Mouse (Mus musculus): ENCODE data around the gene G6pc. TPM values are rescaled to one million over a fixed set of nuclear protein-coding genes. Genes with fewer than 3 reads are reported as not detected.
A peak's percentile ranks its signal among the peaks of the same experiment; 100 is the strongest.
"Not testable (repeated sequence)": the region's sequence is repeated elsewhere in the genome, so short reads cannot be mapped to it uniquely, and the experiment has no call there.

G6pc gene
- not detected in 2 replicates for polyA plus RNA-seq (2014; fragmentation: Nextera tagmentation; extraction: Ambion mirVana)

DNA sequence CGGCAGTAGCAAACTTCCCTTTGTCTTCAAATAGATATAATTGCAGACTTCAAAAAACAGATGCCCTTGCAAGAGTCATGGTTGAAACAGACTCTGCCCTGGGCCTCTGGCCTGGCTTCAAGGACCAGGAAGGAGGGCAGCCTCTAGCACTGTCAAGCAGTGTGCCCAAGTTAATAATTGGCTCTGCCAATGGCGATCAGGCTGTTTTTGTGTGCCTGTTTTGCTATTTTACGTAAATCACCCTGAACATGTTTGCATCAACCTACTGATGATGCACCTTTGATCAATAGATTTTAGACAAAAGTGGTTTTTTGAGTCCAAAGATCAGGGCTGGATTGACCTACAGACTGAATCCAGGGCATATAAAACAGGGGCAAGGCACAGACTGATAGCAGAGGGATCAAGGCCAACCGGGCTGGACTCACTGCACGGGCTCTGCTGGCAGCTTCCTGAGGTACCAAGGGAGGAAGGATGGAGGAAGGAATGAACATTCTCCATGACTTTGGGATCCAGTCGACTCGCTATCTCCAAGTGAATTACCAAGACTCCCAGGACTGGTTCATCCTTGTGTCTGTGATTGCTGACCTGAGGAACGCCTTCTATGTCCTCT lies at the start of gene G6pc:
TSS of gene G6pc (plus strand) at position 236 of the 610 bp plus-strand sequence.
- Histone ChIP-seq H3K4me3 (ENCODE audit: low read depth, low read length) (no peak within 1 kb of the TSS), H3K9me3 (ENCODE audit: control insufficient read depth, low read length) (no peaks in the 10 kb centered on the region), H3K4me1 (replicated peaks; ENCODE audit: control insufficient read depth, insufficient read depth, low read length) (peaks cover 4% of the 10 kb centered on the region; the same call in 1 of the 2 replicates), H3K9ac (ENCODE audit: low read depth, low read length) (no peak within 1 kb of the TSS), H3K27ac (ENCODE audit: low read depth, low read length) (no peak within 1 kb of the TSS), H3K36me3 (ENCODE audit: control insufficient read depth, insufficient read depth, low read length) (no peaks in the 10 kb centered on the region), H3K4me2 (no peak within 1 kb of the TSS), H3K27me3 (replicated peaks; ENCODE audit: control insufficient read depth, insufficient read depth, low read length) (no peaks in the 10 kb centered on the region)
- 81% methylated on average over 8 of the region's 8 CpGs for WGBS
- ATAC-seq (replicated peaks; ENCODE audit: low FRiP score) = no peak
- no peak for DNase-seq (ENCODE audit: low spot score)

DNA sequence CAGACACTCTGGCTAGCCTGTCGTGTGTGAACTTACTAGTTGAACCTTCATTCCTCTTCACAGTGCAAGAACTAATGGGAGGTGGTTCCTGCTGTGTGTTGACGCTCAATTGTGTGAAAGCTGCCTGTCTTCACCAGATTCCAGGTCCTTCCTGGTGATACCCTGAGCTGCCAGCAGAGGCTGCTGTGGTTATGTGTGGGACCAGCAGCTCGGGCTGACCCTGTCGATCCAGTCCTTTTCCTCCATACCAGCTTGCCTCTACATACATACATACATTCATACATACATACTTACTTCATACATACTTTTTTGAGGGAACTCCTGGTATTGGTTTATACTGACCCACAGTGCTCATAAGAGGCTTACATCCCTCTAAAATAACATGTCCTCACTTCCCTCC lies 43.8 kb upstream of the G6pc start:
- H3K4me2 ChIP-seq = no peak overlapping the region
- H3K9me3 ChIP-seq (ENCODE audit: control insufficient read depth, low read length) = no peaks in the 10 kb centered on the region
- WGBS = 43% methylated on average over 4 of the region's 4 CpGs
- no peaks in the 10 kb centered on the region for H3K4me1 ChIP-seq (replicated peaks; ENCODE audit: control insufficient read depth, insufficient read depth, low read length)
- H3K4me3 ChIP-seq (ENCODE audit: low read depth, low read length) = no peak overlapping the region
- DNase-seq (ENCODE audit: low spot score) (peak; percentile 63), ATAC-seq (replicated peaks; ENCODE audit: low FRiP score) (peak; percentile 50)
- H3K27me3 ChIP-seq (replicated peaks; ENCODE audit: control insufficient read depth, insufficient read depth, low read length) = no peaks in the 10 kb centered on the region
- H3K27ac ChIP-seq (ENCODE audit: low read depth, low read length) = no peak overlapping the region
- H3K36me3 ChIP-seq (ENCODE audit: control insufficient read depth, insufficient read depth, low read length) = peaks cover 63% of the 10 kb centered on the region
- no peak overlapping the region for H3K9ac ChIP-seq (ENCODE audit: low read depth, low read length)

DNA sequence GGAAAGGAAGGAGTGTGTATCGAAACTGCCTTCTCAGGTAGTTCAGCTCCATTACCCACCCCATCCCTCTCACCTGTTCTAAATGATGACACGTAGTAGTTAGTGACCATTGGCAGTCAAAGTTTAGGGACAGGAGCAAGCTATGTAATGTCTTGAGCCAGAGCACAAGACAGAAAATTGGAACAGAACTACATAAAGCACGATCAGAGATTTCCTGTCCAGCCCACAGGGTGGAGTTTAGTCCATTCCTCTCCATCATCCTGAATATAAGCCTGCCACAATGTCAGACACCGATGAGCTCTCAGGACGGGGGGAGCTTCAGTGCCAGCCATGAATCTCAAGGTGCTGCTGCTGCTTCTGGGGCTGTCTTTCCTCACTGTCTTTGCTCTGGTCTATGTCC lies 42.6 kb upstream of the G6pc start, which contains the start of gene Aoc2:
TSS of gene Aoc2 (plus strand) at position 301 of the 400 bp plus-strand sequence.
- no peak within 1 kb of the TSS for H3K4me2 ChIP-seq
- no peak within 1 kb of the TSS for H3K4me3 ChIP-seq (ENCODE audit: low read depth, low read length)
- WGBS = 91% methylated on average over 5 of the region's 5 CpGs
- H3K9ac ChIP-seq (ENCODE audit: low read depth, low read length) = no peak within 1 kb of the TSS
- DNase-seq (ENCODE audit: low spot score) (no peak), ATAC-seq (replicated peaks; ENCODE audit: low FRiP score) (no peak)
- no peaks in the 10 kb centered on the region for H3K27me3 ChIP-seq (replicated peaks; ENCODE audit: control insufficient read depth, insufficient read depth, low read length)
- no peaks in the 10 kb centered on the region for H3K4me1 ChIP-seq (replicated peaks; ENCODE audit: control insufficient read depth, insufficient read depth, low read length)
- H3K36me3 ChIP-seq (ENCODE audit: control insufficient read depth, insufficient read depth, low read length) = peaks cover 54% of the 10 kb centered on the region
- H3K27ac ChIP-seq (ENCODE audit: low read depth, low read length) = no peak within 1 kb of the TSS
- no peaks in the 10 kb centered on the region for H3K9me3 ChIP-seq (ENCODE audit: control insufficient read depth, low read length)

DNA sequence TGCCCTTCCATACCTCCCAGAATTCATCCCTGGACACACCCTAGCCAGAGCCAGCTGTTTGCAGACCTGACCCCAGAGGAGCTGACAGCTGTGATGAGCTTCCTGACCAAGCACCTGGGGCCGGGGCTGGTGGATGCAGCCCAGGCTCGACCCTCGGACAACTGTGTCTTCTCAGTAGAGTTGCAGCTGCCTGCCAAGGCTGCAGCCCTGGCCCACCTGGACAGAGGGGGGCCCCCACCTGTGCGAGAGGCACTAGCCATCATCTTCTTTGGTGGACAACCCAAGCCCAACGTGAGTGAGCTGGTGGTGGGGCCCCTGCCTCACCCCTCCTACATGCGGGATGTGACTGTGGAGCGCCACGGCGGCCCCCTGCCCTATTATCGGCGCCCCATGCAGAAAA lies 42.2 kb upstream of the G6pc start:
- not testable (repeated sequence) for H3K27me3 ChIP-seq (replicated peaks; ENCODE audit: control insufficient read depth, insufficient read depth, low read length); H3K4me2 ChIP-seq; H3K4me1 ChIP-seq (replicated peaks; ENCODE audit: control insufficient read depth, insufficient read depth, low read length); DNase-seq (ENCODE audit: low spot score); H3K9me3 ChIP-seq (ENCODE audit: control insufficient read depth, low read length); H3K27ac ChIP-seq (ENCODE audit: low read depth, low read length); H3K4me3 ChIP-seq (ENCODE audit: low read depth, low read length); H3K9ac ChIP-seq (ENCODE audit: low read depth, low read length); ATAC-seq (replicated peaks; ENCODE audit: low FRiP score)
- WGBS = 87% methylated on average over 11 of the region's 11 CpGs
- peaks cover 50% of the 10 kb centered on the region for H3K36me3 ChIP-seq (ENCODE audit: control insufficient read depth, insufficient read depth, low read length)

DNA sequence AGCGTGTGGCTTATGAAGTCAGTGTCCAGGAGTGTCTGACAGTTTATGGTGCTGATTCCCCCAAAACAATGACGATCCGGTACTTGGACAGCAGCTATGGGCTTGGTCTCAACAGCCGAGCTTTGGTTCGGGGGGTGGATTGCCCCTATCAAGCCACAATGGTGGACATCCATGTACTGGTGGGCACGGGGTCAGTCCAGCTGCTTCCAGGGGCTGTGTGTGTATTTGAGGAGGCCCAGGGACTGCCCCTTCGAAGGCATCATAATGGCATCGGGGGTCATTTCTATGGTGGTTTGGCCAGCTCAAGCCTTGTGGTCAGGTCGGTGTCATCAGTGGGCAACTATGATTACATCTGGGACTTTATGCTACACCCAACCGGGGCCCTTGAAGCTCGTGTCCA lies 41.2 kb upstream of the G6pc start:
- DNase-seq (ENCODE audit: low spot score) = no peak
- Histone ChIP-seq H3K36me3 (ENCODE audit: control insufficient read depth, insufficient read depth, low read length) (peaks cover 41% of the 10 kb centered on the region), H3K27me3 (replicated peaks; ENCODE audit: control insufficient read depth, insufficient read depth, low read length) (no peaks in the 10 kb centered on the region), H3K4me1 (replicated peaks; ENCODE audit: control insufficient read depth, insufficient read depth, low read length) (no peaks in the 10 kb centered on the region), H3K9me3 (ENCODE audit: control insufficient read depth, low read length) (no peaks in the 10 kb centered on the region), H3K27ac (ENCODE audit: low read depth, low read length) (no peak overlapping the region), H3K4me2 (no peak overlapping the region), H3K9ac (ENCODE audit: low read depth, low read length) (no peak overlapping the region), H3K4me3 (ENCODE audit: low read depth, low read length) (no peak overlapping the region)
- 84% methylated on average over 11 of the region's 11 CpGs for WGBS
- ATAC-seq (replicated peaks; ENCODE audit: low FRiP score) = no peak

DNA sequence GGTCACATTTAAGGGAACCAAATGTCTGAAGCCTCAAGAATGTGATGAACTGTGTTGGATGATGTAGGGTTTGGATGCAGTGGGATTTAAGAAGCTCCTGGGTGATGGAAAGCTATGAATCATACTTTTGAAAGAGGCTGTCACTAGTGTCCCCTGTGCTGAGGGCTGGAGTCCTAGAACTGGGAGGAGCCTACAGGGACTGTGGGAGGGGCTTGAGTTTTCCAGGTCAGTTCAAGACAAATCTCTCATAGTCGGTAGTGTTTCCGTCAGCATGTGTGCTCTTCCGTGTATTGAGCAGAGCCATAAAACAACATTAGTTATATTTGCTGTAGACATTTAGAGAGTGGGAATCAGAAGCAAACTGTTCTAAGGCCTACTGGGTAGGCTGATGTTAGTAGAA lies 40.0 kb upstream of the G6pc start:
- DNase-seq (ENCODE audit: low spot score) (no peak), ATAC-seq (replicated peaks; ENCODE audit: low FRiP score) (no peak)
- H3K4me1 ChIP-seq (replicated peaks; ENCODE audit: control insufficient read depth, insufficient read depth, low read length) = no peaks in the 10 kb centered on the region
- H3K27me3 ChIP-seq (replicated peaks; ENCODE audit: control insufficient read depth, insufficient read depth, low read length) = no peaks in the 10 kb centered on the region
- no peak overlapping the region for H3K4me3 ChIP-seq (ENCODE audit: low read depth, low read length)
- H3K4me2 ChIP-seq = no peak overlapping the region
- no peak overlapping the region for H3K27ac ChIP-seq (ENCODE audit: low read depth, low read length)
- H3K36me3 ChIP-seq (ENCODE audit: control insufficient read depth, insufficient read depth, low read length) = peaks cover 30% of the 10 kb centered on the region
- no peaks in the 10 kb centered on the region for H3K9me3 ChIP-seq (ENCODE audit: control insufficient read depth, low read length)
- WGBS = 56% methylated on average over 3 of the region's 3 CpGs
- no peak overlapping the region for H3K9ac ChIP-seq (ENCODE audit: low read depth, low read length)

DNA sequence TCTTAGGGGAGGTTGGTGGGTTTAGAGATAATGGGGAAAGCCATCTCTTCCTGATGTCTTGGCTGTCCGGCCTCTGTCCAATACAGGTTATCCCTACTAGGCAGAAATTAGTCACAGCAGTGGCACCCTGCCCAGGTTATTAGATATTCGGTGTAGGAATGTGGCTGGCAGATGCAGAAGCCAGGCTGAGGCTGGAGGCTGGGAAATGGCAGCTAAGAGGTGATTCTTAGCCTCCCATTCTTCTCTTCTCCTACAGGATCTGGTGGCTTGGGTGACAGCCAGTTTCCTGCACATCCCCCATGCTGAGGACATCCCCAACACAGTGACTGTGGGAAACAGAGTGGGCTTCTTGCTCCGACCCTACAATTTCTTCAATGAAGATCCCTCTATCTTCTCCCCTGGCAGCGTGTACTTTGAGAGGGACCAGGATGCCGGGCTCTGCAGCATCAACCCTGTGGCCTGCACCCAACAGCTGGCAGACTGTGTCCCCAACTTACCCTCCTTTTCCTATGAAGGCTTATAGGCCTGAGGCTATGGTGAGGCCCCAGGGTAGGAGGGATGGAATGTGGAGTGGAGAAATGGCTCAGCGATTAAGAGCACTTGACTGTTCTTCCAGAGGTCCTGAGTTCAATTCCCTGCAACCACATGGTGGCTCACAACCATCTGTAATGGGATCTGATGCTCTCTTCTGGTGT lies 38.3 kb upstream of the G6pc start:
- peaks cover 13% of the 10 kb centered on the region for H3K36me3 ChIP-seq (ENCODE audit: control insufficient read depth, insufficient read depth, low read length)
- no peaks in the 10 kb centered on the region for H3K4me1 ChIP-seq (replicated peaks; ENCODE audit: control insufficient read depth, insufficient read depth, low read length)
- H3K27me3 ChIP-seq (replicated peaks; ENCODE audit: control insufficient read depth, insufficient read depth, low read length) = no peaks in the 10 kb centered on the region
- WGBS = 89% methylated on average over 6 of the region's 6 CpGs
- H3K27ac ChIP-seq (ENCODE audit: low read depth, low read length) = no peak overlapping the region
- H3K4me2 ChIP-seq = no peak overlapping the region
- no peak for ATAC-seq (replicated peaks; ENCODE audit: low FRiP score)
- H3K9ac ChIP-seq (ENCODE audit: low read depth, low read length) = no peak overlapping the region
- H3K9me3 ChIP-seq (ENCODE audit: control insufficient read depth, low read length) = no peaks in the 10 kb centered on the region
- no peak for DNase-seq (ENCODE audit: low spot score)
- no peak overlapping the region for H3K4me3 ChIP-seq (ENCODE audit: low read depth, low read length)

DNA sequence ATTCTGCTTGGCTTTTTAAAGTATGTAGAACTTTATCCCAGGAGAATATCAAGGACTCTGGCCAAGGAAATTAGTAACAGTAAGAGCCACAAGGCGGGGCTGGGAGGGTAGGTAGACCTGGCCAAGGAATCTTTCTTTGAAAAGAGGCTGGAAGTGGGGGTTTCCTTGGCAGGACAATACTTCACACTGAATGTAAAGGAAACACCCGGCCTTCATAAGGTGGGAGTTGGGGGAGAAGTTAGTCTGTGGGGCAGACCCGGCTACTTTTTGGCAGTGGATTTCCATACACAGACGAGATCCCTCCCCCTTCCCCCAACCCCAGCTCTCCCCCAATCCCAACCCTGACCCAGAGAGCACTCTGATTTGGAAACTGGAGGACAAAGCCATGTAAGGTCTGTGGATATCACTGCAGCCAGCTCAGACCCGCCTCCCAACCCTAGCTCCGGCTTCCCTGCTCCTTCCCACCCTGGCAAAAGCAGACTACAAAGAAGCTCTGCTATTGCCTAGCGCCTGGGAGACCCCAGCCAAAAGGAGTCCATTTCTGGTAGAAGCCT lies 36.9 kb upstream of the G6pc start, which contains the start of gene Aoc3:
TSS of gene Aoc3 (plus strand) at position 235 of the 554 bp plus-strand sequence.
- 0 out of 2 replicates have a peak, but pooled peaks cover 3% of the 10 kb centered on the region for H3K4me1 ChIP-seq (replicated peaks; ENCODE audit: control insufficient read depth, insufficient read depth, low read length)
- DNase-seq (ENCODE audit: low spot score) (no peak), ATAC-seq (replicated peaks; ENCODE audit: low FRiP score) (no peak)
- no peak within 1 kb of the TSS for H3K4me3 ChIP-seq (ENCODE audit: low read depth, low read length)
- no peak within 1 kb of the TSS for H3K9ac ChIP-seq (ENCODE audit: low read depth, low read length)
- H3K9me3 ChIP-seq (ENCODE audit: control insufficient read depth, low read length) = no peaks in the 10 kb centered on the region
- no peaks in the 10 kb centered on the region for H3K27me3 ChIP-seq (replicated peaks; ENCODE audit: control insufficient read depth, insufficient read depth, low read length)
- 84% methylated on average over 7 of the region's 7 CpGs for WGBS
- H3K27ac ChIP-seq (ENCODE audit: low read depth, low read length) = no peak within 1 kb of the TSS
- no peaks in the 10 kb centered on the region; the same call in 1 of the 2 replicates for H3K36me3 ChIP-seq (ENCODE audit: control insufficient read depth, insufficient read depth, low read length)
- H3K4me2 ChIP-seq = no peak within 1 kb of the TSS

Data from liver, embryonic 11.5 days (tissue).